Mouse (Mus musculus): ENCODE measurements around the gene Wdr81.

The Wdr81 gene

DNA sequence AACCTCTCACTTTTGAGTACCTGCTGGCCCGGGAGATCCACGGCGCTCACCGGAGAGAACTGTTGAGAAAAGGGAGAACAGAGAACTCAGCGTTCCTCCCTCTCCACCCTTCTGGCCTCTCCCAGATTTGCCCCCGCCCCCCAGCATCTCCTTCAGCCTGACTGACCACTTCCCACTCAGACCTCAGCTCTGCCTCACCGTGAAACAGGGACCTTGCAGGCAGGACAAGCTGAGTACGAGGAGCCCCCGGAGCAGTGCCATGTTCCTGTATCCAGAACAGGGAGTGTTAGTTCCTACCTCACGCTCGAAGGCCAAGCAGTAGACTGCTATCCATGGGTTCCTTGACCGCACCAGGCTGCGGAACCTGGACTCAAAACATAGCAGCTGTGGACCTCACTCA lies 16.3 kb downstream of the Wdr81 start:
- DNase-seq = no peak

DNA sequence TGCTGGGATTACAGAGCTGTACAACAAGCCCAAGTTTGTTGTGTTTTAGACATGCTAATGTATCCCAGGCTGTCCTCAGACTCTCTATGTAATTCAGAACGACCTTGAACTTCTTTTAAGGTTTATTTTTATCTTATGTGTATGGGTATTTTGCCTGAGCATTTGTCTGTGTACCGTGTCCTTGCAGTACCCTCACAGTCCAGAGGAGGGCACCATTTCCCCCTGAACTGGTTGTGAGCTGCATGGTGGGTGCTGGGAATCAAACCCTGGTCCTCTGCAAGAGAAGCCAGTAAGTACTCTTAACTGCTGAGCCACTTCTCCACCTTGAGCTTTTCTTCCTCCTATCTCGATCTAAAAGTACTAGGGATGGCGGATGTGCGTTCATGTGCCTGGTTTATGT lies 20.4 kb downstream of the Wdr81 start:
- no peak for DNase-seq

DNA sequence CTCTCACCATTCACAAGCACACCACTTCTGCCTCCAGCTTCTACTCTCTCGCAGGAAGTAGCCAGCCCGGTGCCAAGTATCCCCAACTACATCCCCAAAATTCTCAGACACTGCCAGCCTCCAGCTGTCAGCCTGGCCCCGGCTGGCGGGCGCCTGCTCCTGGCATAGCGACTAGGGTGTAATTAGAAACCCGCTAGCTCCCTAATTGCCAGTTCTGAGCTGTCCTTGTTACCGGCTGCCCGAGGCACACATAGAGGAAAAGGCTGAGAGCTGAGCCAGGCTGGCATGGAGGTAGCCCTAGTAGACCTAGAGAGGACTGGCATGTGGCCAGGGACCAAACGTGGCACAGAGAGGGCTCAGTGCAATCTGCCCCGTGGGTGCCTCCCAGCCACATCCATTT lies 23.2 kb downstream of the Wdr81 start:
- DNase-seq = no peak

DNA sequence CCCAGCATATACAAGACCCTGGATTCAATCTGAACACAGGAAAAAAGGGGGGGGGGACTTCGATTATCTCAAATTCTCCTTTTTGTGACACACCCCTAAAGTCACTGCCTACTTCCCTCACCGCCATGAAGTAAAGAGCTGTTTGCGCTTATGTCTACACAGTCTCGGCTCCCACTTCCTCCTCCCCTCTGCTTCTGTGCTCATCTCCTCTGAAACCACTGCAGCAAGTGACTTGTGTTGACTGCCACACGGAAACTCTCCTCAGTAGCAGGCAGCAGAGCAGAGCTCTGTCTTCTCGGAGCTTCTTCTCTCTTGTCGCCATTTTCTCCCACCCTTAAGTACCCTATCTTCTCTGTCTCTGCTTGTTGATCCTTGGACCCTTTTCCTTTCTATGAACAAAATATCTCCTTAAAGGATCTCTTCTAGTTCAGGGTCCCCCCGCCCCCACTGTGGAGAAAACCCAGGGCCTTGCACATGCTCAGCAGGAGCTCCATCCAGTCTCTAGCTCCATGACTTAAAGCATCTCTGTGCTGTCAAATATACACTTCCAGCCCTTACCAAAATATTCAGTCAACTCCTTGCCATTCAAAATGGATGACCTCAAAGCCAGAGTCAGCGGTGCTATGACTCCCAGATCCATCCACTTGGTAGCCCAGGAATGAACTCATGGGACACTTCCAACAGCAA lies 25.4 kb downstream of the Wdr81 start:
- peak in 1 of 2 experiments; percentile 34 for DNase-seq

DNA sequence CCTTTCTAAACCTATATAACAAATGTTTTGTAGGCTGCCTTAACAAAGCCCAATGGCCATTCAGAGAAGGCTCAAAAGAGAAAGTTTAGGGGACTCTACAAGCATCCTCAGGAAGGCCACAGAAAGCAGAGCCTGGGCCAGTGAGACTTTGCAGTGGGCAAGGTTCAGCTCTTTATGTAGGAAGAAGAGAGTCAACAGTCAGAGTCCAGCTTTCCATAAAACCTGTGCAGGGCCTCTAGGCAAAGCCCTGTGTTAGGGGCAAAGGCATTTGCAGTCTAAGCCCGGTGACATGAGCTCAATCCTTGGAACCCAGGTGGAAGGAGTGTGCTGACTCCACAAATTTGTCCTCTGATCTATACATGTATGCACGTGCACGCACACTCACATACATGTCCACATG lies 30.1 kb downstream of the Wdr81 start:
- DNase-seq = no peak

DNA sequence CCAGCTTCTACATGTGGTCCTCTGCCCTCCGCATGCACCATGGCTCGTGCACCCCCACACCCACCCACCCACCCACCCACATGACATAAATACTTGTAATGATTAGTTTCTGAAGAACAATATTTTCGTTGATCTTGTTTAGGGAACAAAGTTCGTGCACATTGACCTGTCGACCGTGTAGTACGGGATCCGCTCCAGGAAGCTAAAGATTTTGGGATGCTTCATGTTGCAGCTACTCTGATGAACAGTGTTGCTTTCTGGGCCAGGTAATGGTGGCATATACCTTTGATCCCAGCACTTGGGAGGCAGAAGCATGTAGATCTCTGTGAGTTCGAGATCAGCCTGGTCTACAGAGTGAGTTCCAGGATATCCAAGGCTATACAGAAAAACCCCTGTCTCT lies 30.5 kb downstream of the Wdr81 start:
- no peak for DNase-seq

DNA sequence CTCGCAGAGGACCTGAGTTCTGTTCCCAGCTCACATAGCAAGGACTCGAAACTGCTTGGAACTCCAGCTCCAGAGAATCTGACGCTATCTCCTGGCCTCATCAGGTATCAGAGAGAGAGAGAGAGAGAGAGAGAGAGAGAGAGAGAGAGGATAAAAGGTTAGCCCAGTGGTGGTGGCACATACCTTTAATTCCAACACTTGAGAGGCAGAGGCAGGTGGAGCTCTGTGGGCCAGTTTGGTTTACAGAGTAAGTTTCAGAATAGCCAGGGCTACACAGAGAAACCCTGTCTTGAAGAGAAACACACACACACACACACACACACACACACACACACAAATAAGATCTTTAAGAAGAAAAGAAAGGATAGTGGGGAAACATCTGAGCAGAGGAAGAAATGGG lies 31.4 kb downstream of the Wdr81 start:
- no peak for DNase-seq

DNA sequence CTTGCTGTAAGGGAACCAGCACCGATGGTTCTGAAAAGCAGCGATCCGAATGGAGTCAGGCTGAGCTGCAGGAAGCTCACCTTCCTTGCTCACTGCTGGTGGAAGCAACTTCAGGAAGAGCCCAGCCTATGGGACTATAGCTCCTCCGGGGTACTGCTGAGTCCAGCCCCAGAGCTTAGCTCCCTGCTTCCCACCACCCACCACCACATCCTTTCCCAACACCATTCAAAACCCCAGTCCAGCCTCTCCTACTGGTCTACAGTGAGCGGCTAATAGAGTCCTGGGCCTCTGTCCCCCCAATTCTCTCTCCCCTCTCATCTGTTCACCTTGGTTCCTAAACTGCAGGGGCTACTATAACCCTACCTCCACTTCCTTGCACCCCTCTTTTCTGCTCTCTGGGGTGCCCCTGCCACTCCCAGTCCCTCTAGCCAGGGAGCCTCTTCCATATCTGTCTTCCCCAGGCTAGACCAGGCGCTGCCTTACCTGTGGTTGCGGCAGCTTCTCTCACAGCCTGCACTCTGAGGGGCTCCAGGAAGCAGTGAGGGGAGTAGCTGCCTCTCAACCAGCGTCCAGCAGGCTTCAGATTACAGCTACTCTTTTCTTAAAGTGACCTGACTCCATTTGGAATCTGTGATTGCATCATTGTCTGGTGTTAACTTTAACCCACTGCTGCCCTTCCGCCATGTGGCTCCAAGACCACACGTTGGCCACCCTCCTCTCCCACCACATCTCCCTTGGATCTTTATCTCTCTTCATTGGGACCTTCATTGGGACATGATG lies 32.3 kb downstream of the Wdr81 start, which contains the start of gene Serpinf1:
Serpinf1 (minus strand) TSS at position 689 of the 780 bp plus-strand sequence.
- no peak for DNase-seq

DNA sequence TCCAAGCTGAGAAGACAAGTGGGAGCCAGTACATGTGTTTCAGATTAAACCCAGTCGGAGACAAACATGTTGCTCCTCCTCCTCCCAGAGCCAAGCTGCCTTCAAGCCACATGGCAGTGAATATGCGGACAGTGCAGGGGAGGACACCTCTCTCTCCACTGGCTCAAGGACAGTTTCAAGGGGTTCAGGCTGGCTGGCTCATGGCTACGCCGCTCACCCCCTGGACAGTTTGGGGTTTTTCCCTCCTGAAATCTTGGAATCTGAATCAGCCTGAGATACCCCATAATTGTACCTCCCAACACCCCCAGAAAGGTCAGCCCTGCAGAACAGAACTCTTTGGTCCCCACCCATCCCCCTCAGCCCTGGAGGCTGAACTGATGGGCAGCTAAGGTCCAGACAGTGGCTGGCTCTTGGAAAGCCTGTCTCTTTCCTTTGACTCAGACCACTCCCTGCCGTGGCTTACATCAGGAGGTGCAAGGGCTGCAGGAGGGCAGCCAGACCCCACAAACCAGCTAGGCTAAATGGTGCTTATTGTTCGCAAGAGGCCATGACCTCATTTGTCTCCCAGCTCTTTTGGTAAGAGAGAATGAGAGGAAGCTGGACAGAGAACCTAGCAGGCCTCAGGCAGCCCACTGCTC lies 33.0 kb downstream of the Wdr81 start:
- no peak for DNase-seq

DNA sequence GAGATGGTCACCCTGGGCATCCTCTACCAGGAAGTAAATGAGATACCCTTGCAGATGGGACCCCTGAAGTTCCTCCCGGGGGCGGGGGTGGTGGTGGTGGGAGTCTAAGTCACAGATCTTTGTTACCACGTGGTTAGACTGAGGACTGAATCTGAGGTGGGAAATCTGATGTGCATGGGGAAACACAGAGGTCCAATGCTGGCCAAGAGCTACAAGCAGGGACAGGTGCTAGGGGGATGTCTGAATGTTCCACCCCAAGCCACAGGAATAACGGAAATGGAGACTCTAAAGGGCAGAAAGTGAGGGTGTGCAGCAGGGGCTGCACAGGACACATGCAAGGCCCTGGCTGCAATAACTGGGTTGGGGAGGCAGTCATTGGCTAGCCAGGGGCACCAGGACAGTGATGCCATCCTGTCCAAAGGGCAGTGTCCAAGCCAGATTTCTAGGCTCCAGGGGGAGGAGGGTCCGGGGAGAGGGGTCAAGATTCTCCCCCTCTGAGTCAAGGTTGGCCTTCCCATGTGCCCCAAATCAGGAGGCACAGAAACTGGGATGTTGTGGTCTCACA lies 33.6 kb downstream of the Wdr81 start:
- DNase-seq = no peak

DNA sequence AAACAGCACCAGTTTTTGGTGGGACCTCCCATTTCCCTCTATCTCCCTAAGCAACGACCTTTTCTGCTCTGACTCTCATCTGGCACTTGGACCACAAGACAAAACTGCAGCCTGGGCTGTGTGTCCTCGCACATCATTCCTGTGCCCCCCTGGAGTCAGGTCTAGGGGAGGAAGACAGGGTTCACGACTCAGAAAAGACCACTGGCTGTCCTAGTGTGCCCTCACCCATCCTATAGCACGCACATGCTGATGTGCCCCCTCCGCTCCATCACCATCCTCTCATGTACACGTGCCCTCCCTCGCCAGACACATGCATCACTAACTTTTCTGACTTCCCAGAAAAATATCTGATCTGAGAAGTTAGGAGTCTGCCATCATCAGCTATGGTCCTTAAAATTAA lies 34.5 kb downstream of the Wdr81 start:
- no peak for DNase-seq

DNA sequence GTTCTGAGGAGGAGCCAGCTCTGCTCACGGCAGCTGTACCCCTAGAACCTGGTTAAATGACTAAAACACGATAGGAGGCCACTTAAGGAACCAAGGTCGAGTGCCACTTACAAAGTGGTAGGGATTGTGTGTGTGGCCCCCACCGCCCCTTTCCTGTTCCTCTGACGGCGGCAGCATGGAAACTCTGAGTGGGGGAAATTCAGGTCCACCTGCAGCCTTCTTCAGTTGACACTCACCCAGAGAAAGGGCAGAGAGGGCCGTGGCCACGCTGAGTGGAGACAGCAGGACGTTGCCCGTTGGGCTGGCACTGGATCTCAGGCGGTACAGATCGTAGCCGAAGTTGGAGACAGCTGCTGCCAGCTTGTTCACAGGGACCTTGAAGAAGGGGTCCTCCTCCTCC lies 38.5 kb downstream of the Wdr81 start:
- no peak for DNase-seq

DNA sequence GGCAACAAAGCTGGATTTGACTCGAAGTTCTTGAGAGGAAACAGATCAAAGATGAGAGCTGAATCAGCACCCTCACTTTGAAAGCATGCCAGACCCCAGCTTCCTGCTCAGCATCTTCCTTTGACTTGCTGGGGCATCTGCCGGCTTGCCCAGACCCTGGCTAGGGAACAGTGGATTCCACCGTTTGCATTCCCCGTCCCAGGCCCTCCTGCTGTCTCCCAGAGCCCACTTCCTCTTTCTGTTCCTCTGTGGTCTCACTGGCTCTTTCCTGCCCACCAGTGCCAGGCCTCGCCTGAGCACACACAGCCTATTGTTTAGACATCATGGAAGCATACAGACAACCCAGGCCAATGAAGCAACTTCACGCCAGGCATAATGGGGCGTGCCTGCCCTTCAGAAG lies 39.4 kb downstream of the Wdr81 start:
- peak in 1 of 2 experiments; percentile 54 for DNase-seq

DNA sequence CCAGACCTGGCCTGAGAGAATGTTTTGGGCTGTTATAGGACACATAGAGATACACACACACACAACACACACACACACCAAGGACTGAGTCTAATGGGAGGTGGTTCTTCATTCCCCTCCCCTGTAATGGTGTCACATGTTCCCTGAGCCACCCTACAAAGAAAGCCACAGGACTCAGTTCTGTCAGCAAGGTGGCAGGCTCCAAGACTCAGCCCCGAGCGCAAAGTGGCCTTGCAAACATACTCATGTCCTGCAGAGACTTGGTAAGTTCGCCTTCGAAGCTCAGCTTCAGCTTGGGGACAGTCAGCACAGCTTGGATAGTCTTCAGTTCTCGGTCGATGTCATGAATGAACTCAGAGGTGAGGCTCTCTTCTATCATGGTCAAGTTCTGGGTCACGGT lies 43.9 kb downstream of the Wdr81 start:
- no peak for DNase-seq

DNA sequence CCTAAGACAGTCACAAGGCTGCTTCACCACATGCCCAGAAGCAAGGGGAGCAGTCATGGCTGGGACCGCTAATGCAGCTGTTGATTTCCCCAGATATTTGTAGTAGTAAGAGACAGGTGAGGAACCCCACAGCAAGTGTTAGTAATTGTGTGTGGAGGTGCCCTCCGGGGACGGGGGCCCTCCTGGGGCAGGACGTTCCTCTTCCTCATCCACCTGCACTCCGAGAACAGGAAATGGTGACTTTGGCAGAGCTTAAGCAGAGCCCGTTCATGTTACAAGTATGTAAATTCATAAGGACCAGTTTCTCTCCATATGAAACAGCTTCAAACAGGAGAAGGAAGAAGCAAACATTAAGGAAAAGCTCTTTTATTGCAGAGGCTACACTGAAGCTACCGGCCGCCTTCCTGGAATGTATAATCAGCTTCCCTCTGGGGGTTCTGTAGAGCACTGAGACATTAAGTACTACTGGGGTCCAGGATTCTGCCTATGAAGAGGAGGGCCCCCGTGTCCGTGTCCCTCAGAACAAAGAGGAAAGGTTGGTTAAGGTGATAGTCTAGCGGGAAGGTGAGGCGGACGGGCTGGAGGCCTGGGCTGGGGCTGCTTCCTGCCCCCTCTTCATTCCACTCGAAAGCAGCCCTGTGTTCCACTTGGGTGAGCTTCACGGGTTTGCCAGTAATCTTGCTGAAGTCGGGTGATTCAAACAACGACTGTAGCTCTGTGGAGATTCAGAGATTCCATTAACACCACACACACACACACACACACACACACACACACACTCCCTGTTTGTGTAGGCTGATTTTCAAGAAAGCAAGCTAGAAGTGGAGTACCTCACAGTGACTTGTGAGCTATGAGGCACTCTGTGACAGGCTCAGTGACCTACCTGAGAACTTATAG lies 44.6 kb downstream of the Wdr81 start:
- no peak for DNase-seq

DNA sequence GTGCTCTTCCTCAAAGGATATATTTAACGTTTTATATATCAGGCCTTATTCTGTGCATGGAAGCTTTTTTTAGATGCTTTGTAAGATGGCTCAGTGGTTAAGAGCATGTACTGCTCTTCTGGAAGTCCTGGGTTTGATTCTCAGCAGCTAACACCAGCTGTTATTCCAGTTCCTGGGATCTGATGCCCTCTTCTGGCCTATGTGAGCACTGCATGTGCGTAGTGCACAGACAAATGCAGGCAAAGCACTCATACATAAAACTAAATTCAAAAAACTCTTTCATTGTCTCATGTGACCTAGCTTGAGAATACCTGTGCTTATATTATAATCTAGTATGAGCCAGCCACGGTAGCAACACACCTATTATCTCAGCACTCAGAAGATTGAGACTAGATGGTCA lies 47.7 kb downstream of the Wdr81 start:
- peak in 1 of 2 experiments; percentile 71 for DNase-seq

DNA sequence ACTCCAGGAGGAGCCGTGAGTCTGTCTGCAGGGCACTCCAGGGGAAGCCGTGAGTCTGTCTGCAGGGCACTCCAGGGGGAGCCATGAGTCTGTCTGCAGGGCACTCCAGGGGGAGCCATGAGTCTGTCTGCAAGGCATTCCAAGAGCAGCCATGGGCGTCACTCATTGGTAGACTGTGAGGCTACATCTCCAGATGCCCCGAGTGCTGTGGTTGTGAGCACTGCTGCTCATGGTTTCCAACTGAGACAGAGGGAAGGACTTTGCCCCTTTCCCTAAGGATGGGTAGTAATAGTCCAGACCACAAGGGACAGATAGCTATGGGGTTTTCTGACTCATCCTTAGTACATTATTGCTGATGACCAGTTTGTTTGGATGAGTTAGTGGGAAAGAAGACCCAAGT lies 48.4 kb downstream of the Wdr81 start:
- DNase-seq = no peak

DNA sequence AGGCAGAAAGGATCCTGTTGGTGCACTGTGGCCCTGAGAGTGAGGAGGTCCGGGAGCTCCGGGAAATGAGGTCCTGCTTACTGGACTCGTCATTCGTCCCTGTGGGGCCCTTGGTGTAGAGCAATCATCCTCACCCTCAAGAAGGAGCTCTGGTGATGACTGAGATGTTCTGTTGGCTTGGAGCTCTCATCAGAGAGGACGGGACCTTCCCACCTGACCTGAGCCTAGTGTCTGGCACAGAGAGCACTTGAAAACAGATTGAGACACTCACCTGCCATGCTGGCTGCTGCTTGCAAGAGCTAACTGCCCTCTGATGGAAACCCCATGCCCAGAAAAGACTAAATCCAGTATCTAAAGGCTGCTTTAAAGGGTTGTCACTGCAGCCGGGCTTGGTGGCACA lies 49.7 kb downstream of the Wdr81 start:
- DNase-seq = no peak

DNA sequence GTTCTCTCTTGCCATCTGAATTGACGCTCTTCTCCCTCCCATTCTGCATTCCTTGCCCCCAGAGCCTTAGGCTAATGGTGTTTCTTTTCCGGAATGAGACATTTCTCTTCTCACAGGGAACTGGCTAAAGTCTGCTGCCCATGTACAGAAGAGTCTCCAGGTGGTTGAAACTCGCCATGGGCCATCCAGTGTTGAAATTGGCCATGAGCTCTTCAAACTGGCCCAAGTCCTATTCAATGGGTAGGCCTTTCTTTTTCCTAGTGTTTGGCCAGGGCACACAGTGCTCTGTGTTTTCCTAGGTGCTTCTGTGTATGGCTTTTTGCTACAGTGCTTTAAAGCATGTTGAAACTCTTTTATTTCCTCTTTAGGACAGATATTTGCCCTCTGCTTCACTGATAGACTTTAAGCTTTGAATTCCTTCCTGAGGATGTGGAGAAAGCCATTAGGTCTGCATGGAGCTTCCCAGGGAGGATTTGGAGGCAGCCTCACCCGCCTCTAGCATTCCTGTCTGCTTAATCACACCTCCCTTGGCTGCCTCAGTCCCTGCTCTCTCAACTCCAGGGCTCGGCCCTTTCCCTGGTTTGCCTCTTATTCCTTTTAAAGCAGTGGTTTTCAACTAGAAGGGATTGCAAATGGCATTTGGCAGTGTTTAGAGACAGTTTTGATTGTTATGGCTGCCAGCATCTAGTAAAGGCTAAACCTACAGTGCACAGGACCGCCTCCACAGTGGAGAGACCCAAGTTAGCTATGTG lies 51.0 kb downstream of the Wdr81 start:
- peak; percentile 52 to 64 for DNase-seq

DNA sequence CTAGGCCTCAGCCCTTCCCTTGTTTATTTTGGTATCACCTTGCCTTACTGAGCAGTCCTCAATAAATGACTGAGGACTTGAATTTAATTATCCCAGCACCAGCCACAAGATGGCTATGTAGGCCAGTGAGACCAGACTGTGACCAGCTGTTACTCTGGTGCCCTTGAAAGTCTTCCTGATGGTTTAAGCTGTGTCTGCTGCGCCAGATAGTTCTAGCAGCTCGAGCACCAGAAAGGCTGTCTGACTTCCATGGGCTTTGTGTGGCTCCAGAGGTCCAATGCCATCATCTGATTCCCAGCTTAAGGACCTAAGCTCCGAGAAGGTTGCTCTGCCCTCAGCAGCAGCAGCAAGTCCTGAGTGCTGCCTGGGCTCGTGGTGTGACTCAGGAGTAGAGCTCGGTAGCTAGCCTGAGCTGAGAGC lies 52.2 kb downstream of the Wdr81 start:
- peak; percentile 43 to 62 for DNase-seq

DNA sequence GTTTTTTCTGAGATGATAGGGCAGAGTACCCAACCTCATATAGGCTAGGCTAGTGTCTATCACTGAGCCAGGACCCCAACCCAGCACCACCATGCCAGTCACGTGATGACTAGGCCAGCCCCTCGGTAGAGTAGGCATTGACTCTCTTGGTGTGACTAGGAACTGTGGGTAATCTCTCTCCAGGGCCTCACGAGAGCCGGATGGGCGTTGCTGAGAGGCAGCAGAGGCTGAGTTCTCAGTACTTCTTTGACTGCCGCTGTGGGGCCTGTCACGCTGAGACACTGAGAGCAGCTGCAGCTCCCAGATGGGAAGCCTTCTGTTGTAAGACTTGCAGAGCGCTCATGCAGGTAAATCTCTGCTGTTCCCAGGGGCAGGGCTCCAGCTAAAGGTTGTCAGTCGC lies 54.4 kb downstream of the Wdr81 start:
- DNase-seq = peak in 1 of 2 experiments; percentile 42

DNA sequence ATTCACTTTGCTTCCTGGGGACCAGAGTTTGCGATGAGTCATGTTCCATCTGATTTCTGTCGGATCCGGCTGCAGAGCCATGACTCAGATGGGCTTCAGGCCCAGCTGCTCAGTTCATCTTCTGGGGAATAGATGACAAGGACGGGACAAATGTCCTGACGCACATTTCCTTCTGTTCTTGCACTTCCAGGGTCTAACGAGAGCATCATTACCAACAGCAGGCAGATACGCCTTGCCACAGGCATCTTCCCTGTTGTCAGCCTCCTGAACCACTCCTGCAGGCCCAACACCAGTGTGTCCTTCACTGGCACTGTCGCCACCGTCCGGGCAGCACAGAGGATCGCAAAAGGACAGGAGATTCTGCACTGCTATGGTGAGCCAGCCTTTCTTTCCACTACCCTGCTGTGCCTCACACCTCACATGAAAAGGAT lies 55.1 kb downstream of the Wdr81 start:
- no peak for DNase-seq

All from lung, postnatal 4 days (tissue).